Mouse (Mus musculus): ENCODE measurements at regions not wholly inside any gene's neighbourhood (a gene's known extent, or its start where the extent isn't known, plus 50 kb on each side); places are given as distances from the start of the nearest gene placed in this dataset.

- Histone ChIP-seq H3K36me3 (ENCODE audit: control insufficient read depth, insufficient read depth, low read length) (no peaks in the 10 kb centered on the region), H3K4me2 (ENCODE audit: low read depth, low read length) (no peak overlapping the region), H3K9me3 (ENCODE audit: control insufficient read depth, low read length) (no peaks in the 10 kb centered on the region), H3K27ac (replicated peaks; ENCODE audit: low read depth, low read length) (no peak overlapping the region), H3K27me3 (replicated peaks; ENCODE audit: control insufficient read depth, insufficient read depth, low read length) (no peaks in the 10 kb centered on the region), H3K4me1 (ENCODE audit: control insufficient read depth, insufficient read depth, low read length) (peaks cover 10% of the 10 kb centered on the region; the same call in 1 of the 2 replicates), H3K9ac (ENCODE audit: low read depth, low read length) (no peak overlapping the region), H3K4me3 (ENCODE audit: low read depth, low read length) (no peak overlapping the region)
- DNase-seq (ENCODE audit: low spot score) (peak; percentile 11), ATAC-seq (ENCODE audit: low read depth) (peak; percentile 62; the same call in 1 of the 2 replicates)
- WGBS: 46% methylated on average over 10 of the region's 10 CpGs
These were observed 895.9 kb downstream of the 5730522E02Rik start for GRCm38 (mm10) chr11:25314645-25315044.

GRCm38 (mm10) chr11:25313879-25314278, 896.7 kb downstream of the 5730522E02Rik start:
- WGBS: 31% methylated on average over 8 of the region's 8 CpGs
- Histone ChIP-seq H3K4me1 (ENCODE audit: control insufficient read depth, insufficient read depth, low read length) (peaks cover 10% of the 10 kb centered on the region; the same call in 1 of the 2 replicates), H3K4me3 (ENCODE audit: low read depth, low read length) (no peak overlapping the region), H3K27ac (replicated peaks; ENCODE audit: low read depth, low read length) (no peak overlapping the region), H3K9ac (ENCODE audit: low read depth, low read length) (no peak overlapping the region), H3K4me2 (ENCODE audit: low read depth, low read length) (no peak overlapping the region), H3K9me3 (ENCODE audit: control insufficient read depth, low read length) (no peaks in the 10 kb centered on the region), H3K27me3 (replicated peaks; ENCODE audit: control insufficient read depth, insufficient read depth, low read length) (no peaks in the 10 kb centered on the region), H3K36me3 (ENCODE audit: control insufficient read depth, insufficient read depth, low read length) (no peaks in the 10 kb centered on the region)
- no peak for DNase-seq (ENCODE audit: low spot score)
- no peak for ATAC-seq (ENCODE audit: low read depth)

GRCm38 (mm10) chr11:25313308-25313707, 897.3 kb downstream of the 5730522E02Rik start:
- no peak overlapping the region for H3K9ac ChIP-seq (ENCODE audit: low read depth, low read length)
- no peak overlapping the region for H3K27ac ChIP-seq (replicated peaks; ENCODE audit: low read depth, low read length)
- no peak for ATAC-seq (ENCODE audit: low read depth)
- no peak overlapping the region for H3K4me3 ChIP-seq (ENCODE audit: low read depth, low read length)
- H3K27me3 ChIP-seq (replicated peaks; ENCODE audit: control insufficient read depth, insufficient read depth, low read length): no peaks in the 10 kb centered on the region
- DNase-seq (ENCODE audit: low spot score): no peak
- H3K36me3 ChIP-seq (ENCODE audit: control insufficient read depth, insufficient read depth, low read length): no peaks in the 10 kb centered on the region
- peaks cover 10% of the 10 kb centered on the region; the same call in 1 of the 2 replicates for H3K4me1 ChIP-seq (ENCODE audit: control insufficient read depth, insufficient read depth, low read length)
- H3K9me3 ChIP-seq (ENCODE audit: control insufficient read depth, low read length): no peaks in the 10 kb centered on the region
- no peak overlapping the region for H3K4me2 ChIP-seq (ENCODE audit: low read depth, low read length)
- whole genome bisulfite sequencing: 57% methylated on average over 4 of the region's 4 CpGs

GRCm38 (mm10) chr11:25310754-25311153, 899.8 kb downstream of the 5730522E02Rik start:
- 38% methylated on average over 3 of the region's 3 CpGs for WGBS
- Histone ChIP-seq H3K27me3 (replicated peaks; ENCODE audit: control insufficient read depth, insufficient read depth, low read length) (no peaks in the 10 kb centered on the region), H3K9me3 (ENCODE audit: control insufficient read depth, low read length) (no peaks in the 10 kb centered on the region), H3K9ac (ENCODE audit: low read depth, low read length) (no peak overlapping the region), H3K36me3 (ENCODE audit: control insufficient read depth, insufficient read depth, low read length) (no peaks in the 10 kb centered on the region), H3K27ac (replicated peaks; ENCODE audit: low read depth, low read length) (no peak overlapping the region), H3K4me1 (ENCODE audit: control insufficient read depth, insufficient read depth, low read length) (peaks cover 10% of the 10 kb centered on the region; the same call in 1 of the 2 replicates), H3K4me2 (ENCODE audit: low read depth, low read length) (no peak overlapping the region), H3K4me3 (ENCODE audit: low read depth, low read length) (no peak overlapping the region)
- ATAC-seq (ENCODE audit: low read depth): peak; percentile 41; the same call in 1 of the 2 replicates
- peak; percentile 20 for DNase-seq (ENCODE audit: low spot score)

- H3K4me2 ChIP-seq (ENCODE audit: low read depth, low read length): peak overlapping the region; percentile 25; the same call in 1 of the 2 replicates
- H3K27me3 ChIP-seq (replicated peaks; ENCODE audit: control insufficient read depth, insufficient read depth, low read length): no peaks in the 10 kb centered on the region
- ATAC-seq (ENCODE audit: low read depth) (no peak; the same call in 1 of the 2 replicates), DNase-seq (ENCODE audit: low spot score) (peak; percentile 79)
- H3K36me3 ChIP-seq (ENCODE audit: control insufficient read depth, insufficient read depth, low read length): no peaks in the 10 kb centered on the region
- WGBS: 24% methylated on average over 9 of the region's 9 CpGs
- H3K4me3 ChIP-seq (ENCODE audit: low read depth, low read length): no peak overlapping the region
- H3K4me1 ChIP-seq (ENCODE audit: control insufficient read depth, insufficient read depth, low read length): no peaks in the 10 kb centered on the region
- H3K27ac ChIP-seq (replicated peaks; ENCODE audit: low read depth, low read length): no peak overlapping the region
- H3K9me3 ChIP-seq (ENCODE audit: control insufficient read depth, low read length): no peaks in the 10 kb centered on the region
- H3K9ac ChIP-seq (ENCODE audit: low read depth, low read length): no peak overlapping the region
These were observed 909.4 kb downstream of the 5730522E02Rik start for GRCm38 (mm10) chr11:25301130-25301529.

- Histone ChIP-seq H3K4me2 (ENCODE audit: low read depth, low read length) (peak overlapping the region; percentile 48), H3K27ac (replicated peaks; ENCODE audit: low read depth, low read length) (no peak overlapping the region), H3K27me3 (replicated peaks; ENCODE audit: control insufficient read depth, insufficient read depth, low read length) (no peaks in the 10 kb centered on the region), H3K36me3 (ENCODE audit: control insufficient read depth, insufficient read depth, low read length) (no peaks in the 10 kb centered on the region), H3K9ac (ENCODE audit: low read depth, low read length) (no peak overlapping the region), H3K4me1 (ENCODE audit: control insufficient read depth, insufficient read depth, low read length) (peaks cover 8% of the 10 kb centered on the region; the same call in 1 of the 2 replicates), H3K4me3 (ENCODE audit: low read depth, low read length) (peak overlapping the region; percentile 16; the same call in 1 of the 2 replicates), H3K9me3 (ENCODE audit: control insufficient read depth, low read length) (no peaks in the 10 kb centered on the region)
- DNase-seq (ENCODE audit: low spot score): peak; percentile 11
- no peak for ATAC-seq (ENCODE audit: low read depth)
- 42% methylated on average over 13 of the region's 13 CpGs for WGBS
These were observed 922.2 kb downstream of the 5730522E02Rik start for GRCm38 (mm10) chr11:25288346-25288745.

- DNase-seq (ENCODE audit: low spot score): no peak
- Histone ChIP-seq H3K4me3 (ENCODE audit: low read depth, low read length) (peak overlapping the region; percentile 16; the same call in 1 of the 2 replicates), H3K27ac (replicated peaks; ENCODE audit: low read depth, low read length) (no peak overlapping the region), H3K4me2 (ENCODE audit: low read depth, low read length) (peak overlapping the region; percentile 48), H3K9me3 (ENCODE audit: control insufficient read depth, low read length) (no peaks in the 10 kb centered on the region), H3K27me3 (replicated peaks; ENCODE audit: control insufficient read depth, insufficient read depth, low read length) (no peaks in the 10 kb centered on the region), H3K4me1 (ENCODE audit: control insufficient read depth, insufficient read depth, low read length) (peaks cover 8% of the 10 kb centered on the region; the same call in 1 of the 2 replicates), H3K36me3 (ENCODE audit: control insufficient read depth, insufficient read depth, low read length) (no peaks in the 10 kb centered on the region), H3K9ac (ENCODE audit: low read depth, low read length) (no peak overlapping the region)
- ATAC-seq (ENCODE audit: low read depth): no peak
- 79% methylated on average over 13 of the region's 13 CpGs for whole genome bisulfite sequencing
These were observed 922.9 kb downstream of the 5730522E02Rik start for GRCm38 (mm10) chr11:25287458-25288247.

- H3K4me1 ChIP-seq (ENCODE audit: control insufficient read depth, insufficient read depth, low read length): no peaks in the 10 kb centered on the region; the same call in 1 of the 2 replicates
- WGBS: 19% methylated on average over 7 of the region's 7 CpGs
- H3K27me3 ChIP-seq (replicated peaks; ENCODE audit: control insufficient read depth, insufficient read depth, low read length): no peaks in the 10 kb centered on the region
- no peaks in the 10 kb centered on the region for H3K9me3 ChIP-seq (ENCODE audit: control insufficient read depth, low read length)
- DNase-seq (ENCODE audit: low spot score): no peak
- H3K27ac ChIP-seq (replicated peaks; ENCODE audit: low read depth, low read length): no peak overlapping the region
- no peak for ATAC-seq (ENCODE audit: low read depth)
- no peak overlapping the region for H3K4me2 ChIP-seq (ENCODE audit: low read depth, low read length)
- no peak overlapping the region for H3K4me3 ChIP-seq (ENCODE audit: low read depth, low read length)
- no peak overlapping the region for H3K9ac ChIP-seq (ENCODE audit: low read depth, low read length)
- no peaks in the 10 kb centered on the region for H3K36me3 ChIP-seq (ENCODE audit: control insufficient read depth, insufficient read depth, low read length)
These were observed 940.5 kb downstream of the 5730522E02Rik start for GRCm38 (mm10) chr11:25269936-25270540.

Measured in embryonic facial prominence, embryonic 14.5 days (tissue).